Mouse (Mus musculus): ENCODE results near the gene Plin4. TPM values are rescaled to one million over a fixed set of nuclear protein-coding genes. Genes with fewer than 3 reads are reported as not detected.

Gene Plin4
- polyA plus RNA-seq, 1 experiment from 2014 or later = 0.06 TPM

GRCm38 (mm10) chr17:56137839-56138613, 28.4 kb upstream of the Plin4 start:
- Histone ChIP-seq H3K9me3 (replicated peaks) (no peaks in the 10 kb centered on the region), H3K9ac (0 out of 2 replicates have a peak overlapping the region, but pooled peaks have one; percentile 27), H3K4me1 (peaks cover 55% of the 10 kb centered on the region), H3K36me3 (ENCODE audit: poor library complexity, severe bottlenecking) (no peaks in the 10 kb centered on the region), H3K27ac (no peak overlapping the region), H3K4me2 (peak overlapping the region; percentile 94), H3K4me3 (peak overlapping the region; percentile 79), H3K27me3 (peaks cover 70% of the 10 kb centered on the region)
- ATAC-seq = no peak
- WGBS = 10% methylated on average over 25 of the region's 25 CpGs

DNA sequence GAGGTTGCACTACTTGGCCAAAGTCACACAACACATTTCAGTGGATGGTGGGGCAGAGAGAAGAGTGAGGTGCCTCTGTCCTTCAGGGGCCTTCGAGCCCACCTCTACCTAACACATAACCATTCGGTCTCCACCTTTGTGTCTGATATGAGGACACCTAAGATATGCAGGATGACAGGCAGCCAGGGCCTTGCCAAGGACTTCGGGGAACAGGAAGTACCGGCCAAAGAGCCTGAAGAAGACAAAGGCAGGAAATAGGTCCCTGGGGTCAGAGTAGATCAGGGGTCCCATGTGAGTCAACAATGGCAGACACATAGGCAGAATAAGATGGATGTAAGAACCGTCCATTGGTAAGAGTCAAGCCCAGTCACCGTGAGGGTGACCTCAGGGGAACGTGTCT, 27.0 kb upstream of the Plin4 start:
- no peak overlapping the region for H3K9ac ChIP-seq
- no peak for ATAC-seq
- no peak overlapping the region for H3K27ac ChIP-seq
- H3K4me3 ChIP-seq = no peak overlapping the region
- H3K36me3 ChIP-seq (ENCODE audit: poor library complexity, severe bottlenecking) = no peaks in the 10 kb centered on the region
- 87% methylated on average over 7 of the region's 7 CpGs for WGBS
- H3K4me1 ChIP-seq = peaks cover 43% of the 10 kb centered on the region
- H3K27me3 ChIP-seq = peaks cover 59% of the 10 kb centered on the region
- no peak overlapping the region for H3K4me2 ChIP-seq
- no peaks in the 10 kb centered on the region for H3K9me3 ChIP-seq (replicated peaks)

DNA sequence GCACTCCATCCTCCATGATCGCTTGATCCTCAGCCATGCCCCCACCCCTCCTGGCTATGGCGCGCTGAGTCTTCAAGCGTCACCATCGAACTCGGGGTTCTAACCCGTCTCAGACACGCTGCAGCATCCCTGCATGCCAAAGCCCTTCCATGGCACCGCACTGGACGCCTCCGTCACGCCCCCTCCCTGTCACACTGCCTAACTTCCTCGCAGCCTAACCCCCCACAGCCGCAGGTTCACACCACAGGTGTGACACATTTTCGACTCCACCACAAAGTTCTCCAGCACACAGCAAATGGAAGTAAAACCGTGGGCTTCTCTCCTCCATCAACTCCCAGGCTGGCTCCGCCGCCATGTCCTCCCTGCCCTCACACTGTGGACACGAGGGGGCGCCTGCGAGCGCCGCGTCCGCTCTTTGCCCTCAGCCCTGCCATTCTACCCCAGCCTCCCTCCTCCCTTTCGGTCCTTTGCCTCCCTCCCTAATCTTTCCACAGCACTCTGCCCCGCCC, 24.9 kb upstream of the Plin4 start:
- Histone ChIP-seq H3K4me2 (peak overlapping the region; percentile 49), H3K27me3 (peaks cover 40% of the 10 kb centered on the region), H3K4me1 (peaks cover 31% of the 10 kb centered on the region), H3K9ac (peak overlapping the region; percentile 7; the same call in 1 of the 2 replicates), H3K27ac (no peak overlapping the region), H3K9me3 (replicated peaks) (no peaks in the 10 kb centered on the region), H3K4me3 (peak overlapping the region; percentile 18; the same call in 1 of the 2 replicates), H3K36me3 (ENCODE audit: poor library complexity, severe bottlenecking) (peaks cover 17% of the 10 kb centered on the region)
- 2% methylated on average over 27 of the region's 27 CpGs for WGBS
- peak; percentile 9; the same call in 1 of the 2 replicates for ATAC-seq

GRCm38 (mm10) chr17:56133457-56134363, 24.1 kb upstream of the Plin4 start:
- 0 out of 2 replicates have a peak, but pooled peaks have one; percentile 7 for ATAC-seq
- Histone ChIP-seq H3K4me1 (peaks cover 24% of the 10 kb centered on the region), H3K27me3 (peaks cover 32% of the 10 kb centered on the region), H3K9me3 (replicated peaks) (no peaks in the 10 kb centered on the region), H3K27ac (no peak overlapping the region), H3K4me3 (peak overlapping the region; percentile 18; the same call in 1 of the 2 replicates), H3K4me2 (peak overlapping the region; percentile 49), H3K36me3 (ENCODE audit: poor library complexity, severe bottlenecking) (peaks cover 17% of the 10 kb centered on the region), H3K9ac (peak overlapping the region; percentile 7; the same call in 1 of the 2 replicates)
- 21% methylated on average over 21 of the region's 21 CpGs for WGBS

DNA sequence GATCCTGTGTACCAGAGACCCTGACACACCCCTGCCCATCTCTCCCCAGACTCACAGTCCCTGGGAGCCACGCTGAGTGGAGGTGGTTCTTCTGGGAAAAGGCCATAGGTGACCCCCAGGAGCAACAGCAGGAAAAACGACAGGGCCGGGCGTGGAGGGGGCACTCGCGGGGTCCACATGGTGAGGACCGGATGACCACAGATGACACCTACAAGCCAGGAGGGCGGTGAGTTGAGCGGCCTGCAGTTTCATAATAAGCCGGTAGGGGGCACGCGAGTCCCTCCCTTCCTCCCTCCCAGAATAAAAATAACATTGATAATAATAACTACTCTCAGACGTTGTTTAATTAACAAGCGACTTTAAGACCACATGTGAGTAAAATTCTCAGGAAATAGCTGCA, 23.1 kb upstream of the Plin4 start:
- peaks cover 14% of the 10 kb centered on the region for H3K4me1 ChIP-seq
- H3K36me3 ChIP-seq (ENCODE audit: poor library complexity, severe bottlenecking) = peaks cover 26% of the 10 kb centered on the region
- ATAC-seq = no peak
- H3K27me3 ChIP-seq = peaks cover 23% of the 10 kb centered on the region; the same call in 1 of the 2 replicates
- H3K9ac ChIP-seq = no peak overlapping the region
- WGBS = 7% methylated on average over 14 of the region's 14 CpGs
- H3K9me3 ChIP-seq (replicated peaks) = no peaks in the 10 kb centered on the region
- H3K4me2 ChIP-seq = no peak overlapping the region
- no peak overlapping the region for H3K27ac ChIP-seq
- H3K4me3 ChIP-seq = no peak overlapping the region

DNA sequence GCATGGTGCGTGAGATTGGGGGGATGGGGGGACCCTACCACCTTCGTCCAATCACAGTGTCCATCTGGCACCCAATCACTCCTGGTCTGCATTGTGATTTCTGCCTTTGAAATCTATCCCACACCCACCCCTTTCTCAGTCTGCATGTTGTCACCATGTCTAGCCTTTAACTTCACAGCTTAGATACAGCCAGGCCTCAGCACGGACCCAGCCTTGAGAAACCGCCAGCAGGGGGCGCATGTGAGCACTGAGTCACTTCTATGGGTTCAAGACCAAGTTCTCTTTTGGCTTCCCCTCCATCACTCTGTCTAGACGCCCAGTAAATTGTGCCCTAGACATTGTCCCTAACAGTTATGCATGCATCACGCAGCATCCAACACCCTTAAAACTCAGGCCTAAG, 22.2 kb upstream of the Plin4 start:
- peak; percentile 33; the same call in 1 of the 2 replicates for ATAC-seq
- Histone ChIP-seq H3K4me1 (peaks cover 12% of the 10 kb centered on the region), H3K9me3 (replicated peaks) (no peaks in the 10 kb centered on the region)

GRCm38 (mm10) chr17:56131136-56131535, 21.5 kb upstream of the Plin4 start:
- peaks cover 12% of the 10 kb centered on the region for H3K4me1 ChIP-seq
- peaks cover 17% of the 10 kb centered on the region for H3K27me3 ChIP-seq
- no peak for ATAC-seq
- no peaks in the 10 kb centered on the region for H3K9me3 ChIP-seq (replicated peaks)
- WGBS = 90% methylated on average over 10 of the region's 10 CpGs
- H3K27ac ChIP-seq = no peak overlapping the region
- H3K4me2 ChIP-seq = no peak overlapping the region
- H3K9ac ChIP-seq = no peak overlapping the region
- peaks cover 41% of the 10 kb centered on the region for H3K36me3 ChIP-seq (ENCODE audit: poor library complexity, severe bottlenecking)
- no peak overlapping the region for H3K4me3 ChIP-seq

More for the DNA sequence above, 22.2 kb upstream of the Plin4 start:
- Histone ChIP-seq H3K4me3 (no peak overlapping the region), H3K27ac (no peak overlapping the region), H3K36me3 (ENCODE audit: poor library complexity, severe bottlenecking) (peaks cover 34% of the 10 kb centered on the region), H3K9ac (no peak overlapping the region), H3K4me2 (no peak overlapping the region), H3K27me3 (peaks cover 15% of the 10 kb centered on the region)
- 39% methylated on average over 7 of the region's 7 CpGs for WGBS

- no peak overlapping the region for H3K4me3 ChIP-seq
- peaks cover 57% of the 10 kb centered on the region for H3K36me3 ChIP-seq (ENCODE audit: poor library complexity, severe bottlenecking)
- no peak for ATAC-seq
- WGBS = 87% methylated on average over 15 of the region's 15 CpGs
- H3K27ac ChIP-seq = no peak overlapping the region
- H3K9me3 ChIP-seq (replicated peaks) = 0 out of 2 replicates have a peak, but pooled peaks cover 3% of the 10 kb centered on the region
- H3K4me2 ChIP-seq = no peak overlapping the region
- peaks cover 31% of the 10 kb centered on the region for H3K27me3 ChIP-seq
- peaks cover 8% of the 10 kb centered on the region for H3K4me1 ChIP-seq
- H3K9ac ChIP-seq = no peak overlapping the region
Measured at GRCm38 (mm10) chr17:56128246-56128645, 18.6 kb upstream of the Plin4 start.

DNA sequence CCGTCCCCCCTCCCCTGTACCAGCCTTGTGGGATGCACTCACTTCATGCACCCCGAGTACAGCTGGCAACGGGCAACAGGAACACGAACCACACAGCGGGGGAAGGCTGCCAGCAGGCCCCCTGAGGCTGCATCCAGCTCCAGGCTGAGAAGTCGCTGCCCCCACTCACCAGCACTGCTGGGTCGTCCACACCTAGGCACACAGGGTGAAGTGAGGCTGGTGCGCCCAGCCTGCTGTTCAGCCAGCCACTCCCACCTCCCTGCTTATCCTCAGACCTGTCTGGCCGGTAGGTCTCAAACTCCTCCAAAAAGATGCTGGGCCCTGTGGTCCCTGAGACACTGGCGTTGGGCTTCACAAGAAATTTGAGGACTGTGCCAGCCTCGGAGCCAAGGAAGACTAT, 16.6 kb upstream of the Plin4 start:
- ATAC-seq = no peak
- 77% methylated on average over 11 of the region's 11 CpGs for WGBS
- H3K27me3 ChIP-seq = peaks cover 52% of the 10 kb centered on the region

GRCm38 (mm10) chr17:56125276-56125630, 15.7 kb upstream of the Plin4 start:
- no peak overlapping the region for H3K9ac ChIP-seq
- H3K27me3 ChIP-seq = peaks cover 61% of the 10 kb centered on the region
- ATAC-seq = 0 out of 2 replicates have a peak, but pooled peaks have one; percentile 2
- H3K4me1 ChIP-seq = peaks cover 8% of the 10 kb centered on the region
- peaks cover 17% of the 10 kb centered on the region for H3K9me3 ChIP-seq (replicated peaks)
- 86% methylated on average over 4 of the region's 4 CpGs for WGBS
- H3K27ac ChIP-seq = no peak overlapping the region
- no peak overlapping the region for H3K4me2 ChIP-seq
- peaks cover 51% of the 10 kb centered on the region for H3K36me3 ChIP-seq (ENCODE audit: poor library complexity, severe bottlenecking)
- H3K4me3 ChIP-seq = no peak overlapping the region

More for the DNA sequence above, 16.6 kb upstream of the Plin4 start:
- Histone ChIP-seq H3K27ac (no peak overlapping the region), H3K4me2 (no peak overlapping the region), H3K4me1 (peaks cover 8% of the 10 kb centered on the region), H3K36me3 (ENCODE audit: poor library complexity, severe bottlenecking) (peaks cover 60% of the 10 kb centered on the region), H3K4me3 (no peak overlapping the region), H3K9ac (no peak overlapping the region), H3K9me3 (replicated peaks) (peaks cover 17% of the 10 kb centered on the region)

DNA sequence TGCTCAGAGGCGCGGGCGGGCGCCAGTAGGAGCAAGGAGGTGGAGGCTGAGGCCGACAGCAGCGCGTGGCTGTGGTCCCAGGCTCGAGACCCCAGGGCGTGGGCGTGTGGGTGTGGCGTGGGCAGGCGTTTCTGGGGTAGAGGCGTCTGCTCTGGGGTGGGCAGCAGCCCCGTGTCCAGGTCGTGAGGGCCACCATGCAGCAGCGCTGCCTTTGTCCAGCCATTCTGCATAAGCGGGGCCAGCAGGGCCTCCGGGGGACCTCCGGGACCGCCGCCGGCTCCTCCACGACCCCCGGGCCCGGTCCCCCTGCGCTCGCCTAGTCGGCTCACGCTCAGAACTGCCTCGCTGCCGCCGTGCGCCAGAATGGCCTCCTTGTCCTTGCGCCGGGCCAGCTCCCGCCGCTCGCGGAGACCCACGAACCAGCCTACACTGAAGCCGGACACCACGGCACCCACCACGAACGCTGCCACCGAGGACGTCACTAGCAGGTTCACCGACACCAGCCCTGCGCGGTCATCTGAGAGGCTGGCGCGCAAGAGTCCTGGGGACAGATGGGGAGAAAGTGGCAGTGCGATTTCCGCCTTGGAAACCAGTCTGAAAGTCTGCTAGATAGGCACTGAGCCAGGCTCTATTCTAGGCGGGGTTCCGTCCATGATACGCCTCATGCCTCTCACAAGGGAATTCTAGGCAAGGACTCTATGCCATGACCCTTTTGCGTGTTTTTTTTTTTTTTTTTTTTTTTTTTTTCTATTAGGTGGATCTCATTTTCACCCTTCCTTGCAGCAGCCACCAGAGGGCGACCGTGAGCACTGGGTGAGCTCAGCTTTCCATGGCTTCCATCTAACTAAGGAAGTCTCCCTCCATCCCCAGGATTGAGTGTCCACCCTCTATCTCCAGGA, 15.0 kb upstream of the Plin4 start:
- H3K27ac ChIP-seq = no peak overlapping the region
- ATAC-seq = peak; percentile 22; the same call in 1 of the 2 replicates
- H3K9ac ChIP-seq = peak overlapping the region; percentile 52
- H3K4me2 ChIP-seq = peak overlapping the region; percentile 56
- H3K4me3 ChIP-seq = peak overlapping the region; percentile 30
- H3K27me3 ChIP-seq = peaks cover 67% of the 10 kb centered on the region
- peaks cover 17% of the 10 kb centered on the region for H3K9me3 ChIP-seq (replicated peaks)
- 10% methylated on average over 50 of the region's 59 CpGs for WGBS
- H3K36me3 ChIP-seq (ENCODE audit: poor library complexity, severe bottlenecking) = peaks cover 46% of the 10 kb centered on the region
- peaks cover 13% of the 10 kb centered on the region for H3K4me1 ChIP-seq
